Mouse (Mus musculus): ENCODE data around the gene Khsrp. TPM values are rescaled to one million over a fixed set of nuclear protein-coding genes. Genes with fewer than 3 reads are reported as not detected.

Gene Khsrp
- polyA plus RNA-seq, 1 experiment = 33.6 TPM

DNA sequence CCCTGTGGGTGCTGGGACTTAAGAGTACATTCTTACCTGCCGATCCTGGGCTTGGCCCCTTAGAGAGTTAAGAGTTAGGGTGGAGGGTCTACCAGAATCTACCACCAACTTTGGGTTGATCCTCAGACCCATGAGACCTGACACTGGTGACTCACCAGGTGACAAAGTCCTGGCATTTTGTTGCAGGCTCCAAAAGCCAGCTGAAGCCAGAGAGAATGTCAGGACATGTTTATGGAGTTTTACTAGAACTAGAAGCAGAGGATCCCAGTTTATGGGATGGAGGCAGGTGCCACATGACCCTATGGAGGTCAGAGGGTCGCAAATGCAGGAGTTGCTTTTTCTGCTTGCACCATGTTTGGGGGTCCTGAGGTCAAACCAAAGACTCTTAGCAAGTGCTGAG is 34.8 kb downstream of the Khsrp start:
- H3K4me1 ChIP-seq (ENCODE audit: control insufficient read depth) = peaks cover 41% of the 10 kb centered on the region
- TF ChIP-seq GATA1 (IDR thresholded peaks at IDR 0.05; ENCODE audit: low read length) (no peak), TAL1 (IDR thresholded peaks at IDR 0.05; ENCODE audit: low read length) (no peak)
- H3K36me3 ChIP-seq (ENCODE audit: control insufficient read depth) = peaks cover 81% of the 10 kb centered on the region
- peaks cover 2% of the 10 kb centered on the region; the same call in 1 of the 2 replicates for H3K9me3 ChIP-seq (ENCODE audit: control insufficient read depth, low read length)
- no peaks in the 10 kb centered on the region for H3K27me3 ChIP-seq (ENCODE audit: control insufficient read depth)
- peak overlapping the region; percentile 83 for H3K4me3 ChIP-seq (replicated peaks)

DNA sequence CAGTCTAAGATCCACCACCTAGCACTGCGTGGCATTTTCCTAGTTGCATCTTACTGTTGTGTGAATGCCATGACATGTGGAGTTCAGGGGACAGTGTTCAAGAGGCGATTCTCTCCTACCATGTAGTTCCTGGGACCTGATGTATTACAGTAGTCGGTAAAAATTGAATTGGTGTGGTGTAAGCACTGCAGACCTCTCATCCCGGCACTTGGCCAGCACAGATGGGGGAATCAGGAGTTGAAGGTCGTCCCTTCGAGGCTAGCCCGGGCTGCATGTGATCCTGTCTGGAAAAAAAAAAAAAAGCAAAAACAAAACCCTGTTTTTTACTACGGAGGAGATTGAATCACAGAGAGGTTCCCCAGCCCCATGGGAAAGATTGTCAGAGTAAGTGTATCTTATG is 36.3 kb downstream of the Khsrp start:
- peaks cover 71% of the 10 kb centered on the region for H3K36me3 ChIP-seq (ENCODE audit: control insufficient read depth)
- no peaks in the 10 kb centered on the region for H3K27me3 ChIP-seq (ENCODE audit: control insufficient read depth)
- no peak overlapping the region for H3K4me3 ChIP-seq (replicated peaks)
- TF ChIP-seq GATA1 (IDR thresholded peaks at IDR 0.05; ENCODE audit: low read length) (no peak), TAL1 (IDR thresholded peaks at IDR 0.05; ENCODE audit: low read length) (no peak)
- peaks cover 2% of the 10 kb centered on the region; the same call in 1 of the 2 replicates for H3K9me3 ChIP-seq (ENCODE audit: control insufficient read depth, low read length)
- peaks cover 45% of the 10 kb centered on the region for H3K4me1 ChIP-seq (ENCODE audit: control insufficient read depth)

DNA sequence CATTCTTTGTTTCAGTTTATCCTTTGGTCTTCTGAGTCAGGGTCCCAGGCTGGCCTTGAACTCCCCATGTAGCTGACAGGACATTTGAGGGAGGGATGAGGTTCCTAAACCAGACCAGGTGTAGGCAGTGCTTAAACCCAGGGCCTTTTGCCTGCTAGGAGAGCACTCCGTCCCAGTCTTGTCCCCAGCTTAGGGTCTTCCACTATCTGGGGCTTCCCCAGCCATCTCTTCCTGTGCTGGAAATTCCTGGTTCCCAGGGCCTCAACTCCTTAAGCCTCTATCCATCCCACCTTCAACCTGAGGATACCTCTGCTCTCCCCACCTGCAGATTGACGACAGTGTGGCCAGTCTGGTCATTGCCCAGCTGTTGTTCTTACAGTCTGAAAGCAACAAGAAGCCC is 40.4 kb downstream of the Khsrp start:
- H3K27me3 ChIP-seq (ENCODE audit: control insufficient read depth) = no peaks in the 10 kb centered on the region
- peak overlapping the region; percentile 75 for H3K4me3 ChIP-seq (replicated peaks)
- H3K9me3 ChIP-seq (ENCODE audit: control insufficient read depth, low read length) = no peaks in the 10 kb centered on the region
- TF ChIP-seq TAL1 (IDR thresholded peaks at IDR 0.05; ENCODE audit: low read length) (no peak), GATA1 (IDR thresholded peaks at IDR 0.05; ENCODE audit: low read length) (no peak)
- H3K4me1 ChIP-seq (ENCODE audit: control insufficient read depth) = peaks cover 34% of the 10 kb centered on the region
- peaks cover 48% of the 10 kb centered on the region for H3K36me3 ChIP-seq (ENCODE audit: control insufficient read depth)

DNA sequence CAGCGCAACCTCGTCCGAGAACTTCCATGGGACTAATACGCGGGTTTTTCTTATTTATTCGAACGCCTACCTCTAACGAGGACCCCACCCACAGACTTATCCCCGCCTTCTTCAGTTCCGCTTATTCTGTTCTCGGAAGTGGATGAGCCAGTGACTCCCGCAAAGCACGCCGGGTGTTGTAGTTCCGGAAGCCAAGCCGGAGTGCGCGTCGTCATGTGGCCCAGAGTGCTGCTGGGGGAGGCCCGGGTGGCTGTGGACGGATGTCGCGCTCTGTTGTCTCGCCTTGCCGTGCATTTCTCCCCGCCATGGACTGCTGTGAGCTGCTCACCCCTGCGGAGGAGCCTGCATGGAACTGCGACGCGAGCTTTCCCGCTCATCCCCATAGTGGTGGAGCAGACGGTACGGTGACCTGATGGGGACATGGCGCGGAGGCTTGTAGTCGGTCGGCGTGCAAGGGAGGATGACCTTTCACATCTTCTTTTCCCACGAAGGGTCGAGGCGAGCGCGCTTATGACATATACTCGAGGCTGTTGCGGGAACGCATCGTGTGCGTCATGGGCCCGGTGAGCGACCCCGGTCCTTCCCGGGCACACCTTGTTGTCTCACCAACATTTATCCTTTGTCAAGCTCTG is 41.1 kb downstream of the Khsrp start, which contains the start of gene Clpp:
Clpp (plus strand) TSS at position 191 of the 632 bp plus-strand sequence.
- no peak for TF ChIP-seq TAL1 (IDR thresholded peaks at IDR 0.05; ENCODE audit: low read length)

DNA sequence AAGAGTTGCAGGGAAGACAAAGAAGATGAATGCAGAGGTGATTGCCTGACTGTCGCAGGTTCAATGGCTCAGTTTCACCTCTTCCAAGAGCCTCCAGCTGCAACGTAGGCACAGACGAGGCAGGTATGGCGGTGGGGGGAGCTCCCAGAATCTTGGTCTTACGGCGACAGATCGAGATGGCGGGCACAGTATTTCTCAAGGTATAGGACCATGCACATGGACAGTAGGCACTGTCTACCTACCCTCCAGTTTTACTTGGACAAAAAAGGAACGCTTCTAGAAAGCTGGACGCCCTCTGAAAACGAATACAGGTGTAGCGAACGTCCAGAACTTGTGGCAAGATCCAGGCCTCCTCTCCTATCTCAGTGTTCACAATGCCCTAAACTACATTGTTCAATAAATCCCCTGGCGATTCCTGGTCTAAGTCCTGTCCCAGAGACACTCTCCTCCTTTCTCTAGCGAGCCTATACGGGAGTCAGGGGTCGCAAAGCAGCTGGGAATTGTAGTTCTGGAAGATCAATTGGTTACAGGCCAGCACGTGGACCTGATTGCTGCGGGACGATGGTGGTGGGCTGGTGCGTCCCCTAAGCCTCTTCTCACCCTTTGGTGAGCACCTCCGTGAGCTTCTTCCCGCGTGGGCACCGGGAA is 41.7 kb downstream of the Khsrp start:
- Histone ChIP-seq H3K9me3 (ENCODE audit: control insufficient read depth, low read length) (no peaks in the 10 kb centered on the region), H3K4me1 (ENCODE audit: control insufficient read depth) (peaks cover 36% of the 10 kb centered on the region), H3K4me3 (replicated peaks) (peak overlapping the region; percentile 75), H3K36me3 (ENCODE audit: control insufficient read depth) (peaks cover 34% of the 10 kb centered on the region), H3K27me3 (ENCODE audit: control insufficient read depth) (no peaks in the 10 kb centered on the region)
- TF ChIP-seq GATA1 (IDR thresholded peaks at IDR 0.05; ENCODE audit: low read length) (no peak), TAL1 (IDR thresholded peaks at IDR 0.05; ENCODE audit: low read length) (no peak)

More for the DNA sequence above, 41.1 kb downstream of the Khsrp start, which contains the start of gene Clpp:
- no peaks in the 10 kb centered on the region for H3K9me3 ChIP-seq (ENCODE audit: control insufficient read depth, low read length)
- no peaks in the 10 kb centered on the region for H3K27me3 ChIP-seq (ENCODE audit: control insufficient read depth)
- peak within 1 kb of the TSS; percentile 75 for H3K4me3 ChIP-seq (replicated peaks)
- peaks cover 41% of the 10 kb centered on the region for H3K36me3 ChIP-seq (ENCODE audit: control insufficient read depth)
- peaks cover 36% of the 10 kb centered on the region for H3K4me1 ChIP-seq (ENCODE audit: control insufficient read depth)

DNA sequence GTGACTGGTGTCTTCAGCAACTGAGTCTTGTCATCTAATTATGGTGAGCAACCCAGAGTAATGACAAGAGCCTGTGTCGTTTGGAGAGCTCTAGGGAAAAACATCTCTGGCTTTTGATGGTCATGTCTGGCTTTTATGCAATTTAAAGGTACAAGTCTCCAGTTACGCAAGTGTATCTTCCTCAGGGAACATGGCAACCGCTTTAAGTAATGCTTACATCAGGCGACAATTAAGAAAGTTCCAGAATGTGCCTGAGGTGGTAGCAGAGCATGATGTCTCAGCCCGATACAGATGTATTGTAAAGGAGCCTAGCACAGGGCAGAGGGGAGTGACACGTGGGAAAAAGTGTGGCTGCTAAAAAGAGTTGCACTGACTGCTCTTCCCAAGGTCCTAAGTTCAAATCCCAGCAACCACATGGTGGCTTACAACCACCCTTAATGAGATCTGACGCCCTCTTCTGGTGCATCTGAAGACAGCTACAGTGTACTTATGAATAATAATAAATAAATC is 42.3 kb downstream of the Khsrp start:
- Histone ChIP-seq H3K4me1 (ENCODE audit: control insufficient read depth) (peaks cover 36% of the 10 kb centered on the region), H3K27me3 (ENCODE audit: control insufficient read depth) (no peaks in the 10 kb centered on the region), H3K4me3 (replicated peaks) (peak overlapping the region; percentile 75), H3K9me3 (ENCODE audit: control insufficient read depth, low read length) (no peaks in the 10 kb centered on the region), H3K36me3 (ENCODE audit: control insufficient read depth) (peaks cover 28% of the 10 kb centered on the region)
- TF ChIP-seq GATA1 (IDR thresholded peaks at IDR 0.05; ENCODE audit: low read length) (no peak), TAL1 (IDR thresholded peaks at IDR 0.05; ENCODE audit: low read length) (no peak)

DNA sequence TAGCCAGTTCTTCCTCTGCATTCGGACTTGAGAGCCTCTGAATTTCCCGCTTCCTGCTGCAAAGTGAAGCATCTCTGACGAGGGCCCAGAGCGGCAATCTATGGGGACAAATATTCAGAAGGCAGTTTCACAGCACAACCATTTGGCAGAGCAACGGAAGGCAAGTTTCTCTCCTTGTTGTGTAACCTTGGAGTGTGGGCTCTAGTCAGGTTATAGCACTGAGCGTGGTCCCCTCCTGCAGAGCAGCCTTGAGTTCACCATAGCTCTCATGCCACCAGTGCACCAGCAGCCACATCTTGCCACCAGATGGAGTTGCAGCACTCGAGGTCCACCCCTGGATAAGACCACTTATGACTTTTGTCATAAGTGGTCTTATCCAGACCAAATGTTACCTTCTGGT is 42.9 kb downstream of the Khsrp start:
- Histone ChIP-seq H3K27me3 (ENCODE audit: control insufficient read depth) (no peaks in the 10 kb centered on the region), H3K4me3 (replicated peaks) (no peak overlapping the region), H3K4me1 (ENCODE audit: control insufficient read depth) (peaks cover 36% of the 10 kb centered on the region), H3K36me3 (ENCODE audit: control insufficient read depth) (peaks cover 23% of the 10 kb centered on the region), H3K9me3 (ENCODE audit: control insufficient read depth, low read length) (no peaks in the 10 kb centered on the region)
- TF ChIP-seq TAL1 (IDR thresholded peaks at IDR 0.05; ENCODE audit: low read length) = no peak
- TF ChIP-seq GATA1 (IDR thresholded peaks at IDR 0.05; ENCODE audit: low read length) = no peak

DNA sequence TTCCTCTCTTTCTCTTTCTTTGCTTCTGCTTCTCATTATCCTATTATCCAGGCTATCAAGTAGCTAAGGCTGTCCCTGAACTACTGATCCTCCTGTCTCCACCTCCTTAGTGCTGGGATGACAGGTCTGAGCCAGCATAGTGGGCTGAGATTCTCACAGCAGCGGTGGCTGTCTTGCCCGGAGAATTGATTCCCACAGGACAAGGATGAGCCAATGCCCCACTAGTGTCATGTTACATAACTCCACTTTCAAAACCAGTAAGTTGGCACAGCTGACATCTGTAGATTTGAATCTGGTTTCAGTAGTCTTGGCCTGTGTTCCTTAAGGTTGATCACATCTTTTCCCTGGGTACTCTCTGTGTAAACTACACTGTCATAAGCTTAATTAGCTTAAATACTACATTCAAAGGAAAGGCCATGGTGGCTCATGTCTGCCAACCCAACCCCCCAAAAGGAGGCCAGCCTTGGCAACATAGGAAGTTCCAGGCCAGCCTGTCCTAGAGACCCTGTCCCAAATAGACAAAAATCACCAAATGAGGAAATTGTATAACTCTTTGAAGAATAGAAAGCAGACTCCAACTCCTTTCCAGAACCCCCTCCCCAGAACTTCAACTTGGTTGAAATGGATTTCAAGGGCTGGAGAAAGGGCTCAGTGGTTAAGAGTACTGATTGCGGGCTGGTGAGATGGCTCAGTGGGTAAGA is 45.1 kb downstream of the Khsrp start:
- Histone ChIP-seq H3K9me3 (ENCODE audit: control insufficient read depth, low read length) (no peaks in the 10 kb centered on the region), H3K4me1 (ENCODE audit: control insufficient read depth) (peaks cover 26% of the 10 kb centered on the region), H3K27me3 (ENCODE audit: control insufficient read depth) (no peaks in the 10 kb centered on the region), H3K4me3 (replicated peaks) (no peak overlapping the region), H3K36me3 (ENCODE audit: control insufficient read depth) (peaks cover 4% of the 10 kb centered on the region)
- TF ChIP-seq TAL1 (IDR thresholded peaks at IDR 0.05; ENCODE audit: low read length) = no peak

DNA sequence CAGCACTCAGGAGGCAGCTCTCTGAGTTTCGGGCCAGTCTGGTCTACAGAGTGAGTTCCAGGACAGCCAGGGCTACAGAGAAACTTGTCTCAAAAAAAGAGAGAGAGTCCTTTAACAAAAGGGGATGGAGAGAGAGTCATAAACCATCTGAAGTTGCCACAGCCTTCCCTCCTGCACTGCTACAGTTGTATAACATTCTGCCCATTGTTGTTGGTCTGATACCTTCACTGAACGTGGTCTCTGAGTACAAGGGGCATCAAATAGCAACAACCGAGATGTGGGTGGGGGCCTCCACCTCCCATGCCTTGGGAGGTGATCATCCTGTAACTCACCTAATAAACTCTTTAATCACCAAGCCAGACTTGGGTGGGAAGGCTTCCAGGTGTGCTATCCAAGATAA is 45.7 kb downstream of the Khsrp start:
- TF ChIP-seq GATA1 (IDR thresholded peaks at IDR 0.05; ENCODE audit: low read length) = no peak
- no peak for TF ChIP-seq TAL1 (IDR thresholded peaks at IDR 0.05; ENCODE audit: low read length)
- no peaks in the 10 kb centered on the region for H3K36me3 ChIP-seq (ENCODE audit: control insufficient read depth)
- H3K4me1 ChIP-seq (ENCODE audit: control insufficient read depth) = peaks cover 21% of the 10 kb centered on the region
- H3K9me3 ChIP-seq (ENCODE audit: control insufficient read depth, low read length) = no peaks in the 10 kb centered on the region
- H3K4me3 ChIP-seq (replicated peaks) = no peak overlapping the region
- H3K27me3 ChIP-seq (ENCODE audit: control insufficient read depth) = no peaks in the 10 kb centered on the region

Measured in erythroblast, embryonic 14.5 days (primary cell).